Mouse (Mus musculus) neural tube, embryonic 11.5 days (tissue): ENCODE results near the gene Nynrin. TPM values are rescaled to one million over a fixed set of nuclear protein-coding genes. Genes with fewer than 3 reads are reported as not detected.

ENCODE experiments used
- ATAC-seq: fragments of 200-750 bp; cut with Nextera tagmentation; 2 replicates; pipeline ENCODE4 v1.8.0; 2017; ENCODE audit warnings: moderate number of reproducible peaks, mild to moderate bottlenecking, moderate TSS enrichment, moderate library complexity; ENCODE audit not compliant: insufficient read depth, low FRiP score, low TSS enrichment
- DNase-seq: peaks from one replicate; pipeline ENCODE4 v3.0.0-alpha.2; 2015; ENCODE audit warnings: low spot score
- H3K27ac ChIP-seq: fragments of 300-500 bp; sonication (generic); 2 replicates; pipeline ENCODE4 v1.5.1; 2014; ENCODE audit warnings: low read depth, mild to moderate bottlenecking, low read length
- H3K27me3 ChIP-seq: fragments of 300-500 bp; sonication (generic); 2 replicates; pipeline ENCODE4 v1.6.1; 2014; ENCODE audit warnings: mild to moderate bottlenecking, low read length, mixed read lengths; ENCODE audit not compliant: control insufficient read depth, insufficient read depth
- H3K36me3 ChIP-seq: fragments of 300-500 bp; sonication (generic); 2 replicates; pipeline ENCODE4 v1.6.1; 2014; ENCODE audit warnings: mild to moderate bottlenecking, low read length, moderate library complexity, mixed read lengths; ENCODE audit not compliant: control insufficient read depth, insufficient read depth
- H3K4me1 ChIP-seq: fragments of 300-500 bp; sonication (generic); 2 replicates; pipeline ENCODE4 v1.6.1; 2014; ENCODE audit warnings: low read length, mixed read lengths; ENCODE audit not compliant: control insufficient read depth, insufficient read depth
- H3K4me2 ChIP-seq: fragments of 300-500 bp; sonication (generic); 2 replicates; pipeline ENCODE4 v1.6.1; 2014; ENCODE audit warnings: low read depth, mild to moderate bottlenecking, moderate library complexity
- H3K4me3 ChIP-seq: fragments of 300-500 bp; sonication (generic); 2 replicates; pipeline ENCODE4 v1.5.1; 2014; ENCODE audit warnings: low read depth, low read length
- H3K9ac ChIP-seq: fragments of 300-500 bp; sonication (generic); 2 replicates; pipeline ENCODE4 v1.6.1; 2014; ENCODE audit warnings: mild to moderate bottlenecking, low read length
- H3K9me3 ChIP-seq: fragments of 300-500 bp; sonication (generic); 2 replicates; pipeline ENCODE4 v1.6.1; 2016; ENCODE audit warnings: low read length; ENCODE audit not compliant: control insufficient read depth
- WGBS: fragments of 180-500 bp; shearing (Covaris S2); extraction: QIAGEN DNeasy Blood & Tissue Kit; methylation state at CpG from one replicate; pipeline ENCODE4 v1.1.7; 2014; 5-methylcytosine and 5-hydroxymethylcytosine counted together
- polyA plus RNA-seq: library from polyadenylated mRNA; unstranded; fragments of >200 nt; fragmentation: Nextera tagmentation; extraction: Ambion mirVana; gene quantifications from 2 replicates; pipeline ENCODE4 v1.2.1, GENCODE M21; 2014

The Nynrin gene
- polyA plus RNA-seq, 1 experiment from 2014 or later: 15.1 TPM

GRCm38 (mm10) chr14:55834808-55835533, 18.8 kb upstream of the Nynrin start:
- Histone ChIP-seq H3K9me3 (no peaks in the 10 kb centered on the region), H3K27ac (no peak overlapping the region), H3K4me3 (no peak overlapping the region), H3K4me1 (no peaks in the 10 kb centered on the region), H3K27me3 (no peaks in the 10 kb centered on the region), H3K36me3 (no peaks in the 10 kb centered on the region; the same call in 1 of the 2 replicates), H3K4me2 (no peak overlapping the region), H3K9ac (no peak overlapping the region)
- DNase-seq: no peak
- WGBS: 74% methylated on average over 5 of the region's 5 CpGs
- no peak for ATAC-seq

GRCm38 (mm10) chr14:55838312-55838711, 15.5 kb upstream of the Nynrin start:
- ATAC-seq (no peak), DNase-seq (no peak)
- no peaks in the 10 kb centered on the region for H3K36me3 ChIP-seq
- no peaks in the 10 kb centered on the region for H3K27me3 ChIP-seq
- no peaks in the 10 kb centered on the region for H3K9me3 ChIP-seq
- no peak overlapping the region for H3K4me3 ChIP-seq
- H3K9ac ChIP-seq: no peak overlapping the region
- no peak overlapping the region for H3K27ac ChIP-seq
- no peak overlapping the region for H3K4me2 ChIP-seq
- WGBS: 89% methylated on average over 4 of the region's 5 CpGs
- no peaks in the 10 kb centered on the region for H3K4me1 ChIP-seq

- H3K4me1 ChIP-seq: no peaks in the 10 kb centered on the region
- H3K36me3 ChIP-seq: no peaks in the 10 kb centered on the region
- H3K4me3 ChIP-seq: no peak overlapping the region
- no peak overlapping the region for H3K4me2 ChIP-seq
- DNase-seq: no peak
- H3K27ac ChIP-seq: no peak overlapping the region
- H3K9me3 ChIP-seq: no peaks in the 10 kb centered on the region
- no peak overlapping the region for H3K9ac ChIP-seq
- 86% methylated on average over 4 of the region's 4 CpGs for WGBS
- no peaks in the 10 kb centered on the region for H3K27me3 ChIP-seq
- no peak for ATAC-seq
Observed at GRCm38 (mm10) chr14:55838740-55839139, 15.1 kb upstream of the Nynrin start.

- no peaks in the 10 kb centered on the region for H3K4me1 ChIP-seq
- no peak overlapping the region for H3K4me2 ChIP-seq
- no peak overlapping the region for H3K4me3 ChIP-seq
- ATAC-seq (no peak), DNase-seq (no peak)
- no peak overlapping the region for H3K9ac ChIP-seq
- 58% methylated on average over 4 of the region's 4 CpGs for WGBS
- no peaks in the 10 kb centered on the region for H3K27me3 ChIP-seq
- H3K36me3 ChIP-seq: no peaks in the 10 kb centered on the region
- H3K9me3 ChIP-seq: no peaks in the 10 kb centered on the region
- H3K27ac ChIP-seq: no peak overlapping the region
Observed at GRCm38 (mm10) chr14:55840853-55841366, 12.9 kb upstream of the Nynrin start.

GRCm38 (mm10) chr14:55842794-55843193, 11.0 kb upstream of the Nynrin start:
- no peak overlapping the region for H3K4me3 ChIP-seq
- no peak overlapping the region for H3K4me2 ChIP-seq
- H3K9ac ChIP-seq: no peak overlapping the region
- H3K27ac ChIP-seq: no peak overlapping the region
- no peaks in the 10 kb centered on the region for H3K4me1 ChIP-seq
- ATAC-seq: no peak
- no peaks in the 10 kb centered on the region for H3K27me3 ChIP-seq
- DNase-seq: no peak
- no peaks in the 10 kb centered on the region for H3K9me3 ChIP-seq
- WGBS: 83% methylated on average over 4 of the region's 4 CpGs
- H3K36me3 ChIP-seq: no peaks in the 10 kb centered on the region

GRCm38 (mm10) chr14:55845506-55846294, 8.1 kb upstream of the Nynrin start:
- no peaks in the 10 kb centered on the region for H3K36me3 ChIP-seq
- WGBS: 76% methylated on average over 9 of the region's 9 CpGs
- no peaks in the 10 kb centered on the region for H3K9me3 ChIP-seq
- no peak overlapping the region for H3K4me2 ChIP-seq
- DNase-seq (no peak), ATAC-seq (no peak)
- H3K9ac ChIP-seq: no peak overlapping the region
- H3K27ac ChIP-seq: no peak overlapping the region
- no peak overlapping the region for H3K4me3 ChIP-seq
- H3K27me3 ChIP-seq: no peaks in the 10 kb centered on the region
- no peaks in the 10 kb centered on the region for H3K4me1 ChIP-seq

GRCm38 (mm10) chr14:55850885-55851284, 2.9 kb upstream of the Nynrin start:
- no peaks in the 10 kb centered on the region for H3K36me3 ChIP-seq
- H3K4me2 ChIP-seq: no peak overlapping the region
- H3K9me3 ChIP-seq: no peaks in the 10 kb centered on the region
- H3K4me1 ChIP-seq: peaks cover 23% of the 10 kb centered on the region
- no peak overlapping the region for H3K4me3 ChIP-seq
- no peak for DNase-seq
- H3K27ac ChIP-seq: no peak overlapping the region
- WGBS: 70% methylated on average over 6 of the region's 6 CpGs
- no peak for ATAC-seq
- H3K9ac ChIP-seq: no peak overlapping the region
- H3K27me3 ChIP-seq: no peaks in the 10 kb centered on the region

- DNase-seq (peak; percentile 69), ATAC-seq (peak; percentile 38)
- H3K9ac ChIP-seq: peak overlapping the region; percentile 56
- 4% methylated on average over 11 of the region's 11 CpGs for WGBS
- peak overlapping the region; percentile 84 for H3K27ac ChIP-seq
- no peaks in the 10 kb centered on the region for H3K27me3 ChIP-seq
- H3K4me3 ChIP-seq: no peak overlapping the region; the same call in 1 of the 2 replicates
- H3K36me3 ChIP-seq: no peaks in the 10 kb centered on the region
- H3K4me1 ChIP-seq: peaks cover 30% of the 10 kb centered on the region
- H3K9me3 ChIP-seq: no peaks in the 10 kb centered on the region
- H3K4me2 ChIP-seq: peak overlapping the region; percentile 72
Observed at GRCm38 (mm10) chr14:55852646-55853551, 911 bp upstream of the Nynrin start.
